Mouse (Mus musculus) kidney, postnatal 25 days (tissue): ENCODE data around the gene Hoxb3.
A peak's percentile ranks its signal among the peaks of the same experiment; 100 is the strongest.

ENCODE experiments used
- DNase-seq, 2 experiments: peaks; one replicate each; pipeline ENCODE4 v3.0.0; 2021; ENCODE audit warnings: mixed read lengths in 2 of 2

Hoxb3 gene

GRCm38 (mm10) chr11:96303151-96304099 is 19.7 kb upstream of the Hoxb3 start, which contains the start of gene Hoxb5:
Gene Hoxb5, plus strand, starts transcription at chr11:96303336.
- peak; percentile 90 to 92 for DNase-seq

DNA sequence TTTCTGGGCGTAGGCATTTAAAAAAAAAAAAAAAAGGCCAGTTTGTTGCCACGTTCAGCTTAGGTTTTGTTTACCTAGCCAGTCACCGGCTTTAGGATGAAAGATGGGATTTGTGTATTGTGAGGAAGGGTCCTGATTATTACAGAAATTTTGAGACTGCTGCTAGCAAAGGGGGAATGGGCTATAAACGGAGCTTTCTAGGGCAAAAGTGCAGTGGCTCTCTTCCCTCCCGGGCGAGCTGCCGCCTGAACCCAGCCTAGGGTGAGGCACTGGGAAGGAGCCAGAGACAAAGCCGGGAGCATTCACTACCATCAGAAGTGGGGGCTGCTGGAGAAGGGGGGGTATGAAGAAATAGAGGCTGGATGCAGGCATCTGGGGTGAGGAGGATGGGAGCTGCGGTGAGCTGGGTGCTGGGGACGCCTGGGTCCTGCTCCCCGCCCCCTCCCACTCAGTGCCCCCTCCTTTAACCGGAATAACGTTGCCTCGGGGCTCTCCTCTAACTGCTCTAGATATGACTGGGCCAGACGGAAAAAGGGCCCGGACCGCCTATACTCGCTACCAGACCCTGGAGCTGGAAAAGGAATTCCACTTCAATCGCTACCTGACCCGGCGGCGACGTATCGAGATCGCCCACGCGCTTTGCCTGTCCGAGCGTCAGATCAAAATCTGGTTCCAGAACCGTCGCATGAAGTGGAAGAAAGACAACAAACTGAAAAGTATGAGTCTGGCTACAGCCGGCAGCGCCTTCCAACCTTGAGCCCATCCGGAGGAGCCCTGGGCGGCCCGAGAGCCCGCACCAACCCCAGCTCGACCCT is 18.5 kb upstream of the Hoxb3 start:
- DNase-seq = peak; percentile 57 to 62

- DNase-seq = peak in 1 of 2 experiments; percentile 57
Measured at GRCm38 (mm10) chr11:96305505-96306182, 17.5 kb upstream of the Hoxb3 start.

DNA sequence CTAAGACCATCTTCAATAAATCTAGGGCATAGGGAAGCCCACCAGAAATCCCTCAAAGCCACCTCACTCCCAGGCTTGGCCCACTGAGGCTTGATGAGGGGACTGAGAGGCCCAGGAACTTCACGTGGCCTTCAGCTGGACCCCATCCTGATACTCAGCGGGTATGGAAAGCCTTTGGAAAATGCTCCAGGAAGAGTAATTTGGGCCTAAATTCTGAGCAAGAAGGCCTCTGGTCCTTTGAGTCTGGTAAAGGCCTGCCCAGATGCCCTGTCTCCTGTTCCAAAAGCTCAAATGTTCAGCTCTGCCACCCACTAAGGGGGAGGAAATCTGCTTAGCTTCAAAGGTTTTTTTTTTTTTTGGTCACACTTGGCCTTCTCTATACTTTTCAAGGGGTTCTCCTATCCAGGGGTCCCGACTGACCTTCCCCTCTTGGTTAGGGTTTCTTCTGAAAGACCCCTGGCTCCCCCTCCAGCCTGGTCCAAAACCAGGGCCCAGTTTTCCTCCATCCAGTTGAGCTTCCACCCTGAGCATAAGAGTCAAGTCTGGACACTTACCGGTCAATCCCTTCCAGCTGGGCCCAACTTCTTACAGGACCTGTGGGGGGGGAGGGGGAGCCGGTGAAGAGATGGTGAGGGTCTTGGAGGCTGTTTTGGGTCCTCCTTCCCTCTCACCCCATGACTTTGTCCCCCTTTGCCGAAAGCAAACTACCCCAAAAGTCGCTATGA is 16.8 kb upstream of the Hoxb3 start:
- DNase-seq = peak in 1 of 2 experiments; percentile 71

DNA sequence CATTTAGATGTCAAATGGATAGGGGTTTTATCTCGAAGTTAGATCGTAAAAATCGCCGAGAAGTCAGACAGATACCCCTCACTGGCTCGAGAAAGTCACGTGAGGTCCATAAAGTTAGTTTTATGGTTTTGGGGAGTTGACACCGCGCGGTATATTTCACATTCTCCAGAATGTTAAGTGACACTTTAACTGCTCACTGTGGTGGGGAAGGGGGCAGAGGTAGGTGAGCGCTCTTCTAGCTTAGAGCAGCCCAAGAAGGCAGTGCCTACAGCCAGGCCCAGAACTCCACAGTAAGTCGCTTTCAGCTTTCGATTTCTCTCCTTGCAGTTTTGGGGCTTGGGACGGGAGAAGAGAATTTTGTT is 16.2 kb upstream of the Hoxb3 start:
- peak; percentile 59 to 72 for DNase-seq

GRCm38 (mm10) chr11:96308763-96309162 is 14.4 kb upstream of the Hoxb3 start:
- DNase-seq = no peak

GRCm38 (mm10) chr11:96309288-96309687 is 13.8 kb upstream of the Hoxb3 start:
- DNase-seq = peak; percentile 68 to 77

DNA sequence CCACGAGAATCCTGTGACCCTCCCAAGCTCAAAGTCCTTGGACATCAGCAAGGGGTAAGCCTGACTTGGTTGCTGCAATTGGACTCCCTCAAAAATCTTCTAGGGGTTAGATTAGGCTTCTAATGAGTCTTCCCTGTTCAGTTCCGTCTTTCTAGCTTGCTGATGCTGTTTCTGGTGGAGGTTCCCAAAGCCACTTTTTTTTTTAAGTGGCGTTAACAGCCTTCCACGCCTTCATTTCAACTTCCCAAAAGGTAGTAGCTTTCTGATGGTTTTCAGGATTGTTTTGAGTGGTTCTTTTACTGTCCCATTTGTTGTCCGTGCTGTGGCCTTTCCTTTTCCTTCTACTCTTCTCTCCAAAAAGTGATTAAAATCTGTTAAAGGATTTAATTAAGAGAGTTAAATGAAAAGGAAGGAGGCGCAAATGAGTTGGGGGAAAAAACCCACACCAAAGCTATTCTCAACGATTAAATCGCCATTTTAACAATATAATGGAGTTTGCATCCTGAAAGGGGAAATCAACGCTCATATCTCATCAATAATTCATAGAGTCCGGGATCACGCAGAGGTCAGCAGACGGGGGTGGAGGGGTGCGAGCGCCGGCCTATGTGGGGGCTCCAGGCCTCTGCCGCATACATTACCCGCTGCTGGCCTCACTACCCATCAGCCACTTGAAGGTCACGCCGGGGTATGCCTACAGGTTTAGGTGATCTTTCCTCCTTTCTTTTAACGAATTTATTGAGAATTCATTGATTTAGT is 12.8 kb upstream of the Hoxb3 start:
- DNase-seq = peak in 1 of 2 experiments; percentile 66

- peak; percentile 58 to 82 for DNase-seq
Measured at GRCm38 (mm10) chr11:96311097-96311496, 12.0 kb upstream of the Hoxb3 start.

GRCm38 (mm10) chr11:96311520-96312417 is 11.4 kb upstream of the Hoxb3 start:
- peak; percentile 84 to 93 for DNase-seq

DNA sequence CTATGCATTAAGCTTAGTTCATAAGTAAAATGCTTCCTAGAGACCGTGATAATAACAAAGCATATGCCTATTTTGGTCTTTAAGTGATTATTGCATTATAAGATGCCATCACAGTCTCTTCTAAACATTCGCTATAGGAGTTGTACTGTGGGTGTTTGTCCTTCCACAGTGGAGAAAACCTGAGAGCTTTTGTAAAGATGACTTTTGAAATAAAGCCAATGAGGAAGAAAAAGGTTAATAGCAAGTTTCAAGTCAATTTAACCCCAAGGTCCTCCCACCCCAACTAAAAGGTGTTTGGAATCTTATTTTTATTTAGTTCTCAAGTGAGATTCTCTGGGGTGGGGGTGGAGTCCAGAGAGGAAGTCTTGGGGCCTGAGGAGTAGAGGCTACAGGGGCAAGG is 10.0 kb upstream of the Hoxb3 start:
- DNase-seq = no peak

DNA sequence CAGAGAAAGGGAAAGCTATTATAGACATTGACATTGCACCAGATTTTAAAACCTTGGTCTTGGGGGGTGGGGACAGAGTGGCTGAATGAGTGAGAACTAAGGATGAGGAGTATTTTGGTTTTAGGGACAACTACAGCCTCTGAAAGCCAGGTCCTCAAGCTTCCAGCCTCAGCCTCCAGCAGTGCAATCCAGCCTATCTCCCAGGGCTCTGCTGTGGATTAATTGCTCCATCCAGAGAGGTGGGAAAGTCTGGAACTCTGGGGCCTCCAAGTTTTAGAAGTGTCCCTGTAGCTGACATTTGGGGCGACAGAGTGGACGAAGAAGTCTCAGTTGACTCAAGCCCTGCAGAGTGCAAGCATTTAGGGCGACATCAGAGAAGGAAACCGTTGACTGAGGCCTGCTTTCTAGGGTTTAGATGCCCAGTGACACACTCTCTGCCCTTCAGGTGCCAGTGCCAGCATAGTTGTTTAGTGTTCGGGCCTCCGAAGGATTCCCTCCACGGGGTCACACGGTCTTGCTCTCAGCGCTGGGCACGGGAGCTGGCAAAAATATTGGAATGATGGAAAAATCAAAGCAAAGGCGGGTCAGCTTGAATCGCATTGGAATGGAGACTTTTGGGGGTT is 9.2 kb upstream of the Hoxb3 start:
- peak in 1 of 2 experiments; percentile 61 for DNase-seq

GRCm38 (mm10) chr11:96314671-96315343 is 8.3 kb upstream of the Hoxb3 start:
- DNase-seq = peak; percentile 80 to 88

DNA sequence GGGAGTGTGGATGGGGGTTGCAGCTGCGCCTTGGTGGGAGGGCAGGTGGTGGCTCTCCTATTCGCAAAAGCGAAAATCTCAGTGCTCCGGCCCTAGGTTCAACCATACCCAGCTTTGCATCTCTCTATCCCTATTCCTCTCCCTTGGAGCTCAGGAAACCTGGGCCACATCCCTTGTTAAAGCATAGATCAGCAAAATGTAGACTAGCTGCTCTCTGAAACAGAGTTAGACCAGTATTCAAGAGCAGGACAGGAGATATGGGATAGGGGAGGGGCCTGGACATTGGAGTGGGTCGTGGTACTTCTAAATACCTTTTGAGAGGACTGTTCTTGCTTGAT is 7.8 kb upstream of the Hoxb3 start:
- no peak for DNase-seq

DNA sequence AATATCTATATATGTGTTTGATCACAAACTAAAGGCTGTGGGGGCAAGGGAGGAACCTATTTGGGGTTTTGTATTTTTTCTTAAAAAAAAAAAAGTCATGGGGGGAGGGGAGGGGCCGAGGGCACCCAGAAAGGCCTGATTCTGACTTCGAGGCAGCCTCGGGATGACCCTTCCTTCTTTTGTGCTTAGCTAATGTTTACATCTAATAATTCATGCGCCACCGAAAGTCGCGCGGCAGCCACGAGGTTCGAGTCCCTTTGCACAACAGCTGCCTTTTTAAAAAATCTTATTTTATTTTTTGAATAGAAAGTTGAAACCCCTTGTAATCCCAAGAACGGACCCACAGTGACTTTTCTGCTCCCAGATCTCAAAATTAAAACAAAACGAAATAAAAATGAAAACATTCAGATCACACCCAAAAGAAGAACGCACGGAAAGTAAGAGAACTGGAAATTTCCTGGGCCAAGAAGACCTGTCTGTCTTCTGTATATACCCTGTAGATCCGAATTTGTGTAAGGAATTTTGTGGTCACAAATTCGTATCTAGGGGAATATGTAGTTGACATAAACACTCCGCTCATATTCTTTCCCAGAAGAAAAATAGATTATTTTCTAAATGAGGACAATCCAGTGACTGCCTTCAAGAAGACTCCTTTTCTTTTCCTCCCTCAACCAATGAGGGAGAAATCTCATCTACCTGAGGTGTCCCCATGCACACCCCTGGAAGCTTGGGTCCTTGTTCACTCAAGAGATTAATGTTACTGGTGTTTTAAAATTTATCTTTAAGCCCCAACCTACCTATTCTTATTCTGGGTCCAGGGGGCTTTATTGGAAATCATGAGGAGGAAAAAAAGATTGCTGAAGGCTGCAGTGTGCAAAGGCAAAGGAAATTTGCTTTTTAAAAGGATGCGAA is 6.2 kb upstream of the Hoxb3 start:
- peak in 1 of 2 experiments; percentile 47 for DNase-seq

GRCm38 (mm10) chr11:96317608-96318367 is 5.3 kb upstream of the Hoxb3 start, which contains the start of gene Hoxb4:
Gene Hoxb4, plus strand, starts transcription at chr11:96318267.
- peak in 1 of 2 experiments; percentile 60 for DNase-seq

- peak; percentile 92 to 96 for DNase-seq
Measured at GRCm38 (mm10) chr11:96318368-96319070, 4.6 kb upstream of the Hoxb3 start.
